Mouse (Mus musculus): ENCODE results near the gene Cab39.

Gene Cab39

DNA sequence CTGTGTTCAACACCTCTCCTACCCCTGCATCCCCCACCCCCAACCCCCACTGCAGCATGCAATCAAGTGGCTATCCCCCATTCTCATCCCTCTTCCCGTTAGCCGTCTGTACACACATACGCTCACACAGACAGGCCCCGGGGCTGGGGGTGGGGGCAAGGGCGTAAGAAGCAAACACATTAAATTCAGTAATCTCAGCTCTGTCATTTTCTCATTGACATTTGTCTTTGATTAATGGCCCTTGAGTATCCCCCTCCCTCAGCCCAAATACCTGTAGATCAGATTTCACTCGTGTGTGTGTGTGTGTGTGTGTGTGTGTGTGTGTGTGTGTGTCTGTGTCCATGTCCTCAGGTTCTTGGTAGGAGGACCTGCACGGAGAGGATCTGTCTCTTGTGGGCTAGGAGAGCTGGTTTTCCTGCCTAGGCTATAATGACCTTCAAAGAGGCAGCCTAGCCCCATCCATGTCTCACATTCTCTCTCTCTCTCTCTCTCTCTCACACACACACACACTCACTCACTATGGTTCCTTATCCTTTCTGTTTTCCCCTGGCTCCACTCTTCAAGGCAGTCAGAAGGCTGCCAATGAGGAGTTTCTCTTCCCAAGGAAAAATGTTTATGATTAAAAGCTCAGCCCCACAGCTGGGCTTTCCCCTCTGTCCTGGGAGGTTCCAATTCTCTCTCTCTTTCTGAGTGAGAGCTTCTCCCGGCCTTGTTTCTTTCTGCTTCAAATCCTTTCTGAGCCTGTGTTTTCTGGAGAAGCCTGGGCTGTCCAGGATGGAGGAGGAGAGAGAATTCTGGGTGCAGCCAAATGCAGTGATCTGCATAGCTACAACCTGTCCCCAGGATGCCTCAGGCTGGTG is 104.9 kb downstream of the Cab39 start:
- no peak for DNase-seq (ENCODE audit: extremely low spot score, low read depth, low spot score)

DNA sequence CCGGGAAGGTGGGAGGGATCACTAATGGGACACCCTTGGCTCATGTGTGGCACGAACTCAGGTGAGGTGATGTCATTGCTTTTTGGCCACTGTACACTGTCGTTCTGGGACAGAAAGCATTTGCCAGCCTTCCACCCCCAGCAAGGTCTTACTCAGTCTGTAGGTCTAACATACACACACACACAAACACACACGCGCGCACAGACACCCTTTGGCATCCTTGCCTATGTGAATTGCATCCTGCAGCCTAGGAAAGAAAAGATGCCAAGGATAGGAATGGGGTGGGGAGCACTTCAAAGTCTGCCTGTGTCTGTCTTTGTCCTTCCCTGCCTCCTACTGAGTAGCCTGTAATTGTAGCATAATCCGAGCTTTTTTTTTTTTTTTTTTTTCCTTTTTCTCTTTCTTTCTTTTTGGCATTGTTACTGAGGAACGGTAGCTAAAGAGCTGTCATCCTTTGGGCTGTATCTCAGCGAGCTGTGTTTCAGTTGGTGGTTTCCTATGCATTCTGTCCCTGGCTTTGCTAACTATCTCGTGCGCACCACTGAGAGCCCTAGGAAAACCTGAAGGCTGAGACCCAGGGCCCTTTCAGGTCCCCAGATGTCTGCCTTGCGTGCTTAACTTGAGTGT is 105.6 kb downstream of the Cab39 start:
- DNase-seq (ENCODE audit: extremely low spot score, low read depth, low spot score) = no peak

DNA sequence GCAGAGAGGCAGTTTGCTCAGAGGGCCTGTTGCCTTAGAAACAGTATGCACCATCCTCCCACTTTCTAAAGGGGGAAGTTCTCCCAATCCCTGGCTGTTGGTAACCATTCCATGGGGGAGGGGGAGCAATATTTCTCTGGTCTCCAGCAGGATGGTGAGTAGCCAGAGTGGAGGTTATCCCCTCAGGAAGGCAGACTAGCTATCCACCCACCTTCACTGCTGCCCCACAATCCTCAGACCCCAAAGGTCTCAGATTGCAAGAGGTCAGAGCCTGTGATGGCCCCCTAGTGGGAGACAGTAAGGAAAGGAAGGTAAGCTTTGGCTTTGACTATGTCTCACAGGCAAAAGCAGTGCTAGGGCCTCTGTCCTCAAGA is 106.1 kb downstream of the Cab39 start:
- no peak for DNase-seq (ENCODE audit: extremely low spot score, low read depth, low spot score)

DNA sequence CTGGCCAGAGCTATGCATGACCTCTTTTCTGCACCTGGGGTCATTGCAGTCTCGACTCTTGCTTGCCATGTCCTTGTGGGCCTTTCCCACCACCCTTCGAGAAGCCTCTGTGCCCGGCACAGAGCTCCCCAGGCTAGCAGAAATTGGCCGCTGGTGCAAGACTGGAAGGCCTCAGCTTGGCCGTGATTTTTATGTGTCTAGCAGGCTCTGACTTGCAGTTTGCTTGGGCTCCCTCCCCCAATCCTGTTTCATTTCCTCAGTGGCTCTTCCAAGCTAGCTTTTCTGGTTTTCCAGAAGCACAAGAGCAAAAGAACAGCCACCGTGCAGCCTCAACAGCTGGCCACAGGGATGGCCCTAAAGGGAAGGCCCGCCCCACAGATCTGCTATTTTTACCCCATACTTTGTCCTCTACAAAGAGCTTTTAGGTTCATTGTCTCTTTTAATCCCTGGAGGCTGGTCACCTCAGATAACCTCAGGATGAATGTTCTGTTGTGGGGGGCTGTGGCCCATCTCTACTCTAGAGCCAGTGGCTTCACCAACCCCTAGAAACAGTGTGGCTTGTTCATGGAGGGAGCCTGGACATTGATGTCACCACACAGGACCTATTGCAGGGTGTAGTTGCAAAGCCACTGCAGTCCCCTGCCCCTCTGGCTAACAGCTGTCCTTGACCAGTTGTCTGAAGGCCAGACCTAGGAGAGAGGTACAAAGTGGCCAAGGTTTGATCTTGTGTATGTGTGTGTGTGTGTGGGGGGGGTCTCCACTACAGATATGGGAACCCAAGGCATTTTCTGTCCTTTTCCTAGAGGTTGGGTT is 107.5 kb downstream of the Cab39 start:
- no peak for DNase-seq (ENCODE audit: extremely low spot score, low read depth, low spot score)

Data from hindlimb bud, embryonic 11.5 days (tissue).